Mouse (Mus musculus) megakaryocyte-erythroid progenitor cell, adult 5-6 weeks (primary cell): ENCODE measurements around the gene Runx2. TPM values are rescaled to one million over a fixed set of nuclear protein-coding genes. Genes with fewer than 3 reads are reported as not detected.

Experiments
- ATAC-seq: replicated peaks from 2 replicates; pipeline ENCODE4 v1.8.0; 2016; ENCODE audit warnings: mild to moderate bottlenecking, inconsistent platforms; ENCODE audit not compliant: severe bottlenecking, poor library complexity, low FRiP score, low TSS enrichment
- total RNA-seq, 2 experiments: library from RNA; stranded (forward) in 1 of 2; stranded (reverse) in 1 of 2; fragments of 200-1000, 215-1000 nt in 1 of 2; fragments of >200 nt in 1 of 2; fragmentation: Nextera tagmentation in 1 of 2; gene quantifications; 2 replicates each; pipeline ENCODE4 v1.2.3; 2014 to 2017

Runx2 gene
- total RNA-seq, 2 experiments from 2014 or later: 0.38 to 4.3 TPM

DNA sequence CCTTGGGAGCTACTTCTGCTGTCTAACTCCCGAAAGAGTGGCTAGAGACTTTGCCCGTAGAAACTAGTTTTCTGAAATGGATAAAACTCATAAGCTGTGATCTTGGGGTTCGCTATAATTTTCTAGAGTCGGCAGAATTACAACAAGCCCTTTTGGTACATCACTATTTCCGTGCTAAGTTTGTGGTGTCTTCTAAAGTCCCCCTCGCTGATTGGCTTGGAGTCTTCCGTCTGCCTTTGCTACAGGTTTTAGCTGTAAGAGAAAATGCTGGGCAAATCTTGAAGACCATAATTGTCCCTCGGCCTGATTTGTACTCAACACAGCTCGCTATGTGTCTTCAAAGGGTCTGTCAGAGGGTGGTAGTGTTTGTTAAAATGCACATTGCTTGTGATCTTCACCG, 205.2 kb downstream of the Runx2 start:
- no peak for ATAC-seq

DNA sequence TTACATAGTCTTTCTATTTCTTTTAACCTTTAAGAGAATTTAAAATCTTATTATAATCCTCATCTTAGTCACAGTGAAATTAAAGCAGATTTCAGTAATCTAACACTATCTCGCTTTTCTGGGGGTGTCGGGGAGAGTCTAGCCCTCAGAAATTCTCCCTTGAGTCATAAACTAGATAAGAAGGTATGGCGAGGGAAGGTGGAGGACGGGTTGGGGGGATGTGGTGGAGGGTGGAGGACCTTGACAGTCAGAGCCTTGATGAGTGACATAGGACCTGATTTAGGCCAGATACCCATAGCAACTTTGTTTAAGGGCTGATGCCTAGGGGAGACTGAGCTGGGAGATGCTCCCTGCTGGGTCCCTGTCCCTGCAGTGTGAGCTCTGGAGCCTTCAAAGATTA, 205.7 kb downstream of the Runx2 start:
- ATAC-seq: no peak

DNA sequence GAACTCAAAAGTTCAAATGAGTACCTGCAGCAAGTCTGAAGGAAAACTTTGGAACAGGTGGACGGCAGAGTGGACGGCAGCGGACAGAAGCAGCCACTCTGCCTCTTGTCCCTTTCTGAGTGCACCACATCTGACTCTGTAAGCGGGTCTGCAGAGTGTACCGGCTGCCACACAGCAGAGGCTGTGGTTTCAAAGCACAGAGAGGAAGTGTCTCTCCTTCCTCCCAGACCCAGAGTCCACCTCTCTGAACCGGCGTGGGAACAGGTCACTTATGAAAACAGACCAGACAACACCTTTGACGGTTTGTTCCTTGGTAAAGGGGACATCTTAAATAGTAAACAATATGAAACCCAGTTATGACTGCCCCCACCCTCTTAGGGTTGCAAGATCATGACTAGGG, 207.2 kb downstream of the Runx2 start:
- ATAC-seq: no peak

DNA sequence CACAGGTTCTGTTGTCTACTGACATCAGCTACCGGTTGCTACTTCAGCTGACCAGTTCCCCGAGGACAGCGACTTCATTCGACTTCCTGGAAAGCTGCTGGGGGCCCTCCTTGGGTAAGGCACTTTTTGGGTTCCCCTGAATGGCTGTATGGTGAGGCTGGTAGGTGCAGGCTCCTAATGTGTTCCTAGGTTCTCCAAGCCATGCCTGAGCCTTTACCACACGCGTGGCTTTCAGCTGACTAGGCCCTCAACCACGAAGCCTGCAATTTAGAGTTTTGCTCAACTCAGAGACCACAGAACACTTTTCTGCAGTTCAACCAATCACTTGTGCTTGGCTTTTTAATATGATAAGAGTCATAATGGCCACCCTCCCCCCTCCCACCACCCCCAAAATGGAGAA, 208.4 kb downstream of the Runx2 start:
- ATAC-seq: no peak

DNA sequence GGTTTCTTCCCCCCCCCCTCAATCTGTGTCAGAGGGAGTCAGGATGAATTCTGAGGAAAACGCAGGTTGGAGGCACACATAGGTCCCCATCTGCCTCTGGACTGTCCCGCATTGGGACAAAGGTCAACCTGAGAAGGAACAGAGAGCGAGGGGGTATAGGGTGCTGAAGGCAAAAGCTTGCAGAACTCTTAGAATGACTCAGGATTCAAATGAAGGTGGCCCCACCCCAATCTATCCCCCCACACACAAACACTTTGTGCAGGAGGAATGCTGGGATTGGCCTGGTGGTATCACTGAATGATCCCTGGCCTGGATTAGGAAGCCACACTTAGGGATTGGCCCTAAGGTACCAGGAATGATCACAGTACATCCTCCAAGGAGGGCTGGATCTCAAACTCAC, 208.8 kb downstream of the Runx2 start:
- no peak for ATAC-seq

DNA sequence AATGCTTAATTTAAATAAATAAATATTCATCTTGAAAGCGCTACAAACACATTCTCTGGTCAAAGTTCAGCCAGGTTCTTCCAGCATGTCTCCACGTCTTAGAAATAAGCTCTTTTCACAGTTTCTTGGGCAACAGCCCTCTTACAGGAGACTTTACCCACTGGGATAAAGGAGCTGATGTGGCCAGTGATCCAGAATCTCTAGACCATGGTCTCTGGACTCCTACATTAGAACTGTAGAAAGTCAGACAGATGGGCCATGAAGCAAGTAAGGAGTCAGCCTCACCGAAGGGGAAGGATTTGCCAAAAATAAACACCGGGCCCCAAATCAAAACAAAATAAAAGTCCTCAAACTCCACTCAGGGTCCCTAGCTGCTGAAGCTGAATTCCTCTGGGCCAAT, 211.4 kb downstream of the Runx2 start:
- no peak for ATAC-seq

DNA sequence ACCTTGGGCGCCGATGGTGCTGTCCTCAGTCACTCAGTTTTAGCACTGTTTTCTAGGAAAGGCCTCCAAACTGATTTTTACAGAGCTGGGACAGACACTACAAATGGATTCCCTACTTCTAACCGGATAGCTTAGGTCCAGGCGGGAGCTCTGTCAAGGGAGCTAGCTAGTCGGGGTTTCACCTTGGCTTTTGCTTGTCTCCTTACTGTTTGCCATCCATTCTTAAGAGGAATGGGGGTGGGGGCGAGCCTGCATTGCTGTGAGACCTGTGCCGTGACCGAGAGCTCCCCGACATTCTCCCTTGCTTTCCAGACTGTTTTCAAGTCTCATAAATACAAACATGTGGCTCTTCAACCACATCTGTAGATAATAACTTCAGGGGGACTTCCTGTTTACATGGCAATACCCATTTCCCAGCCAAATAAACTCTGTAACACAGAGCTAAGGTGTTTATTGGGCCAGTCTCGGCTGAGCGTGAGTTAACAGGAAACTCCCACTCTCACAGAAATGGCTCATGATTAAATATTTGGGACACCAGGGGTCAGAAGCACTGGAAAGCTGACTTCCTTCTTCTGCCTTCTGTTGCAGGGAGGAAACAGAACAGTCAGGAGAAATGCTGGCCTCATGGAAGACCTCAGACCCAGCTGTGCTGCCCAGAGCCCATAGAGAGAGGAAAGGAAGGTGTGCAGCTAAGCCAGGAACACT, 213.1 kb downstream of the Runx2 start:
- ATAC-seq: no peak

DNA sequence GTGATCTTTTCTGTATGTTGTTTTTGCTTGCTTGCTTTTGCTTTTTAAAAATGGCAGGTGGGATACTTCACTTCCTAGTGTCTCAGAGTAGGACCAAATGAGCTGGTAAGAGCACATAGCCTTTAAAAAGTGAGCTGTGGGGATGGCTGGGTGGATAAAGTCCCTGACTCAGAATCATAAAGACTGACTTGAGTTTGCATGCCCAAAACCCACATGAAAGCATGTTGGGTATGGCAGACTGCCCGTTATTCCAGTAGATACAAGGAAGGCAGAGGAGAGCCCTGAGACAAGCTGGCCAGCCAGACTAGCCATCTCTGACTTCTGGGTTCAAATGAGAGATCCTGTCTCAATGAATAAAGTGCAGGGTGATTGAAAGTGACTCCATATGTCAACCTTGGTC, 214.7 kb downstream of the Runx2 start:
- ATAC-seq: no peak

DNA sequence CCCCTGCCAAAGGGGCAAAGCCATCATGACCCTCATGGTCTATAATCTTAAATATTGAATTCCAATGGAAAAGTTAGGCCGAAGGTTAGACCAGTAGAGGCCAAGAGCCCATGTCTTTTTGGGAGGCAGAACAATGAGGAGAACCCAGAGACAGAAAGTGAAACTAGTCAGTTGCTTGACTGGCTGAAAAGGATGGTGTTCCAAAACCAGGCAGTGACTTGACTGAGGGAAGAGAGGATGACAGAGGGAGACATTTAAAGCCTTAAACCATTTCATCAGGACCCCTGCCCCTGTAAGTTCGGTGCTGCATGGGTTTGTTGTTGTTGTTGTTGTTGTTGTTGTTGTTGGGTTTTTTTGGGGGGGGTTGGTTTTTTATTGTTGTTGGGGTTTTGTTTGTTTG, 215.5 kb downstream of the Runx2 start:
- ATAC-seq: no peak

DNA sequence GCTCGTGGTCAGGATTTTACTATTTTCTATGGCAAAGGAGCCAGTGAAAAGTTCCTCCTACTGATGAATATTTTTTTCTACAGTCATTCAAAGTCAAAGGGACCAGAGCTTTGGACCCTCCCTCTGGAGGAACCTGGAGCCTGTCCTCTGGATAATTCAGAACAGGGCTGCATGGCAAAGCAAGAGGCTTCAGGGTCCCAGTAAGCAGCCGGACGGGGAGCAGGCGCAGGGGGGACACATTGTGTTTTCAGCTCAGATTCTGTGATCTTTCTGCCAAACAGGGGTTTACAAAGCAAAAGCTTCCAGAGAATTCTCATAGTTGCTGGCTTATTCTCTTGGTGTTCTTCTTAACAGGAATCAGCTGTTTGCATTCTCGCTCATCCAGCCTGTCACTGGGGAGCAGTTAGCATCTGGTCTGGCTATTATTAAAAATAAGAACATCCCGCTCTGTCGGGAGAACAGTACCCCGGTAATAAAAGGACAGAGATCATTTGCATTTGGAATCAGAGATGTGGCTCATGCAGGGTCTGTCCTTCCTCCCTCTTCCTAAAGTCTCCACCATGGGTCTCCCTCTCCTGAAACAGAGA, 216.6 kb downstream of the Runx2 start:
- ATAC-seq: no peak

DNA sequence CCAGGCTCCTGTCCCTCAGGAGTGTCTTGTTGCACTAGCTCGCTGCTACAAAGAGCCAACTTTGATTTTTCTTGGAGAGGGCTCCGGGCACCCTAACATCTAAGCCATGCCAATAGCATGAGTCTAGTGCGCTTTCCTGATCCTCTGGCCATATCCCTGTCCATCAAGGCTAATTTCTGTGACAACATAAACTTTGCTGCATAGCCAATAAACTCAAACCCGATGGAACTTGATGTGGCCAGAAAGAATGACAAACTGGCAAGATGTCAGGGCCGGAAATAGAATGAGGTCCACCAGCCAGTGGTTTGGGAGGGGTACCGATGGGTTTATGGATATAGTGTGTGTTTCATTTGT, 221.9 kb downstream of the Runx2 start:
- no peak for ATAC-seq

DNA sequence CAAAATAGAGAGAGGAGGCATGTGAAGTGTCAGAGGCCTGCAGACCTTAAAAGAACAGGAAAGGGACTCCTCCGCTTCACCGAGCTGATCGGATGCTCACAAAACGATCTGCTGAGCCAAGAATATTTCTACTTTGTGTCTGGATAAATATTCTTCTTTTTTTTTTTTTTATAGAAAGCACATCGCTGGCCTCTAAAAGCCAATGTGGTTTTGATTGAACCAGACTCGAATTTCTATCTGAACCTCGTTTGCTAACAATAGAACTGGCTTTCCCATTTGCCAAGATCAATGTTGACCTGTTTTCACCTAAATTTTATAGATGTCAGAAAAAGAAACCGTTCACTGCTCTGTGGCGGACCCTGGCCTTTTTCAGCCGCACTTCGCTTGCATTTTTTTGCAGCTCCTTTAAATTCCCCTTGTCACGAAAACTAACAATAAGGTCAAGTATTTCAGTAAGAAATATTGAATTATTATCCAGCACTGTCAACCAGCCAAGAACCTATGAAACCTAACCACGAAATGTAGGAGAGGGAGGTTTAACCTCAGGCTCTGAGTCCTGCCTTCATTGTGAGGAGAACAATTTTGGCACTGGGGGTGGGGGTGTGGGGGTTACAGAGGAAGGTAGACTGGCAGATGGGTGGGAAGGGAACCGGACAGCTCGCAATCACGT, 222.4 kb downstream of the Runx2 start:
- ATAC-seq: no peak

DNA sequence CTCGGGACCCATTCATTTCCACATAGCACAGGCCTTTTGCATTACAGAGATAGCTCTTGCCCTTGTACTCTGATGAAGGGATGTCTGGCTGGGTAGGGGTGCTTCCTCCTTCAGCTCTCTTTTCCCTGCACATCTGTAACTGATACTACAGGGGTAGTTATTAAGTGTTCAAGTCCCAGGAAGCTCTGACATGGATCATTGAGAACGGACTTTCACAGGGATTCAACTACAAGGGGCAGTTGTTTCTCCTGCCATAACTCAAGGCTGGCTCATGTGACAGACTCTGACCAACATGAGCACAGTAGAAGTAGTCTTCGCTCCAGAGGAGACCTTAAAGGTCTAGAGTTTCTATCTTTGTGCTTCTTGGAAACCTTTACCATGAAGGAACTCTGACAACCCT, 226.1 kb downstream of the Runx2 start:
- ATAC-seq: no peak

DNA sequence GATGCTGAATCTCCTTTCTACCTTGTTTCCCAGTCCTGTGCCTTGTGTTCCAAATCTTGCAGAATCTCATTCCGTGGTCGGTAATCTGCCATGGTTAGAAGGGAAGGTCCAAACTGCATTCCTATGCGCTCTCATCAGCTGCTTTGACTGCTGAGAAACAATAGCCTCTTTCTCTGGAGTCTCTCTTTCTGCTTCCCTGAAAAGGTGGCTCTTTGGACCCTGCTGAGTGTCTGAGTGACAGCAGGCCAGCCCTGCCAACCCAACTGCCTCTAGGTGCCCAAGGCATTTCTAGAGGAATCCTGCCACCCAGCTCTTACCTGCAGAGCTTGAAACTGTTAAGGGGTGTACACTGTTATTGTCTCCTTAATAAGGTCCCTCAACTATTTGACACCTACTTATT, 226.6 kb downstream of the Runx2 start:
- ATAC-seq: no peak

DNA sequence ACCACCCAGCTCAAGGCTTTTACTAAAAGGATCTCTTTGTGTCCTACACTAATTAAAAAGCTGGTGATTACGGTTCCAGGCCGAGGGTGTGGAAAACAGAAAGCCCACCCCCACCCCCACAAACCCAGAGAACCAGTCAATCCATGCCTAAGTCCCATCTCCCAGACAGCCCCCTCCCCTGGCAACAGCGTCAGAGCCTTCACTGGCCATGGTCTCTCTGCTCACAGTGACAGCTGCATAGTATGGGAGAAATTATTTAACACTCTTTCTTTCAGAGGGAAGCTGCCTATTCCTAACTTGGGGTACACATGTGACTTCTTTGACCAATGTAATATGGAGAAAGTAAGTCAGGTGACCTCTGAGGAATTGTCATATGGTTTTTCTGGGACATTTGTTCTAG, 228.4 kb downstream of the Runx2 start:
- ATAC-seq: no peak

DNA sequence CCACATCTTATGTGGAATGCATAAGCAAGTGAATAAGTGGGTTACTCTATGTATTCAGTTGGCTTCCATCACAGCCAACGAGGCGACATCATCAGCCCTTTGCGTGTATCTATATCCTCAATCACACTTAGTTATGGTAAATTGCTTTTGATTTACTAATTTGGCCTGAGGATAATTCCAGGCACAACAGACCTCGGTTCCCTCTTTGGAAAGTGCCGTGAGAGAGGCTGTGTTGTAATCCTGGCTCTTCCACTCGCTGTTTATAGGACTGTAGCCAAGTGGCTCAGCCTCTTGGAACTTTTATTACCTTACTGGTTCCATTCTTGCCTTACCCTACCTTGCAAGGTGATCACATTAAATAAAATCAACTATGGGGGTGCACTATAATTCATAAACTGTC, 229.8 kb downstream of the Runx2 start:
- no peak for ATAC-seq

DNA sequence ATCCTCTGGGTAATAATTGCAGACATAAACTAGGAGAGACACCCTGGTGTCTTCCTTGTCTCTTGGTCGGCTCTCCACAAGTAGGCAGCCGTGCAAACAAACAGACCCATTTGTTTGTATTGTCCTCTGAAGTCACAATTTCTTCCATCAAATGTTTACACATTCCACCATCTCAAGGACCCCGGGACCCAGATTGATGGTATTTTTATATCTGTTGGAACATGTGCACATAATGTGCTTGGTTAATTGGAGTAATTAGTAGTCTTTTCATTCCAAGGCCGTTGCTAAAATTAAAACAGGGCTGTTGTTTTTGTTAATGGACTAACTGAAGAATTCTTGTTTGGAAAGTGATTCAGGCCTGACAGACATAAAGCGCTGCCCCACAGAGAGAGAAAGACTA, 236.8 kb downstream of the Runx2 start:
- no peak for ATAC-seq

DNA sequence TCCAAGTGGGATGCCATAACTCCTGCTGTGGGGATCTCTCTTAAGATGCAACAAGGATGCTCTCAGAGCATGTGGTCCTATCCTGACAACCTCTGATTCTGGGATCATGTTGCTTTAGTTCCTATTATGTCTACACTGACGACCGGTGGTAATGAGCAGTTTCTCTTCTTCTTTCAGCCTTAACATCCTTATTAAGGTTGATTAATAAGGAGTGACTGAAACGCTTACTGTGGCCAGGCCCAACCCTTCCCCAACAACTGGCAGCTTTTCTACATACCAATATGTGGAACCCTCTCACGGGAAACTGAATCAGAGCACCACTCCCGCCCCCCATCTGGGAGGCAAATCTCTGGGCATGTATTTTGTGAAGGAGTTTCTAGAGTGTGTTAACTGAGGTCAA, 243.7 kb downstream of the Runx2 start:
- no peak for ATAC-seq

DNA sequence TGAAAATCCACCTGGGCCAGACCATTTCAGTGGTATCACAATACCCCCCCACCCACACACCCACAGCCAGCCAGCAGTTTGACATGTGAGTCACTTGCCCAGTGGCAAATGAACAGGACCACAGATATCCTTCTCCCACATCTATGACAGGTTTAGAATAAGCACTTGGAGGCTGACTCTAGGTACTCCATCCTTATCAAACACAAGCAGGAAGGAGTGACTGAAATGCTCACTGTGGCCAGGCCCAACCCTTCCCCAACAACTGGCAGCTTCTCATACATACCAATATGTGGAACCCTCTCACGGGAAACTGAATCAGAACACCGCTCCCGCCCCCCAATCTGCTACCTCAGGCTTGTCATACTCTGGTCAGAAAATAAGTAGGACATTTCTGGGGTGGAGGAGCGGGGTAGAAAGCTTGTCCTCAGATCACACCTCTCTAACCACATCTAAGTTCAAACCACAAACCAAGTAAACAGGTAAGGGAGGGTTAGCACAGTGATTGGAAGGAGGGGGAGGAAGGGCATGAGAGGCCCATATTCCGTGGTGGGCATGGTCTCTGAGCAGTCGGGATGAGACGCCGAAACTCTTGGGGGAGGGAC, 245.5 kb downstream of the Runx2 start:
- peak; percentile 55; the same call in 1 of the 2 replicates for ATAC-seq

DNA sequence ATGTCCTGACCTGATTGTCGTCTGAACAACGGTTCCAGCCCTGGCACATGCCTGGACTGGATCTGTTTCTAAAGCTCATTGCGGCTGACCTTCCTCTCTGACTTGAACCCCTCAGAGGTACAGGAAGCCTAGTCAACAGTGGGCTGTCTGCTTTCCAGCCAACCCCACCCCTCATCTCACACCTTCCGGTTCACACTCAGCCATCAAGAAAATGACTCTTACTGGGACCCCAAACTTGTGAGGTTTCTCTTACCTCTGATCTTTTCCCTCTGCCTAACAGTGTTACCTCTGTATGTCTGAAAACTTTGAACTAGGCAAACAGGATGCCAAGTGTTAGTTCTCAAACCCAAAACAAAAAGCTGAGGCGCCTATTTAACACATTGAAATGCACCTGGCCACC, 247.6 kb downstream of the Runx2 start:
- no peak for ATAC-seq
